Mouse (Mus musculus) kidney, adult 18-20 months (tissue): Measurements from ENCODE around the gene Clstn2.

Experiments
- DNase-seq: peaks from one replicate; pipeline ENCODE4 v3.0.0; 2021

The Clstn2 gene

GRCm38 (mm10) chr9:97538075-97538779 is 494.8 kb downstream of the Clstn2 start:
- no peak for DNase-seq

- DNase-seq: no peak
These were observed 498.8 kb downstream of the Clstn2 start for GRCm38 (mm10) chr9:97534196-97534595.

GRCm38 (mm10) chr9:97533306-97533705 is 499.7 kb downstream of the Clstn2 start:
- DNase-seq: no peak

GRCm38 (mm10) chr9:97532536-97532935 is 500.4 kb downstream of the Clstn2 start:
- no peak for DNase-seq

- no peak for DNase-seq
These were observed 505.1 kb downstream of the Clstn2 start for GRCm38 (mm10) chr9:97527926-97528325.

GRCm38 (mm10) chr9:97527276-97527675 is 505.7 kb downstream of the Clstn2 start:
- DNase-seq: peak; percentile 3

- DNase-seq: no peak
These were observed 507.4 kb downstream of the Clstn2 start for GRCm38 (mm10) chr9:97525563-97525962.

- DNase-seq: no peak
These were observed 508.1 kb downstream of the Clstn2 start for GRCm38 (mm10) chr9:97524861-97525260.

- no peak for DNase-seq
These were observed 512.2 kb downstream of the Clstn2 start for GRCm38 (mm10) chr9:97520771-97521170.

GRCm38 (mm10) chr9:97517006-97517405 is 516.0 kb downstream of the Clstn2 start:
- no peak for DNase-seq

GRCm38 (mm10) chr9:97514639-97515038 is 518.3 kb downstream of the Clstn2 start:
- DNase-seq: no peak

GRCm38 (mm10) chr9:97512282-97512850 is 520.6 kb downstream of the Clstn2 start:
- DNase-seq: no peak

- no peak for DNase-seq
These were observed 531.6 kb downstream of the Clstn2 start for GRCm38 (mm10) chr9:97501416-97501815.

GRCm38 (mm10) chr9:97495056-97495455 is 537.9 kb downstream of the Clstn2 start:
- no peak for DNase-seq

GRCm38 (mm10) chr9:97491626-97492025 is 541.4 kb downstream of the Clstn2 start:
- DNase-seq: no peak

GRCm38 (mm10) chr9:97490591-97491176 is 542.3 kb downstream of the Clstn2 start:
- DNase-seq: no peak

GRCm38 (mm10) chr9:97486826-97487225 is 546.2 kb downstream of the Clstn2 start:
- DNase-seq: no peak

GRCm38 (mm10) chr9:97481187-97481586 is 551.8 kb downstream of the Clstn2 start:
- no peak for DNase-seq

- no peak for DNase-seq
These were observed 556.0 kb downstream of the Clstn2 start for GRCm38 (mm10) chr9:97476961-97477360.

GRCm38 (mm10) chr9:97476456-97476855 is 556.5 kb downstream of the Clstn2 start:
- no peak for DNase-seq

- no peak for DNase-seq
These were observed 558.1 kb downstream of the Clstn2 start for GRCm38 (mm10) chr9:97474896-97475295.

- no peak for DNase-seq
These were observed 561.9 kb downstream of the Clstn2 start for GRCm38 (mm10) chr9:97471014-97471591.

GRCm38 (mm10) chr9:97460452-97460851 is 572.5 kb downstream of the Clstn2 start:
- no peak for DNase-seq

GRCm38 (mm10) chr9:97459745-97460144 is 573.2 kb downstream of the Clstn2 start:
- DNase-seq: no peak
